In the genomic region with DNA sequence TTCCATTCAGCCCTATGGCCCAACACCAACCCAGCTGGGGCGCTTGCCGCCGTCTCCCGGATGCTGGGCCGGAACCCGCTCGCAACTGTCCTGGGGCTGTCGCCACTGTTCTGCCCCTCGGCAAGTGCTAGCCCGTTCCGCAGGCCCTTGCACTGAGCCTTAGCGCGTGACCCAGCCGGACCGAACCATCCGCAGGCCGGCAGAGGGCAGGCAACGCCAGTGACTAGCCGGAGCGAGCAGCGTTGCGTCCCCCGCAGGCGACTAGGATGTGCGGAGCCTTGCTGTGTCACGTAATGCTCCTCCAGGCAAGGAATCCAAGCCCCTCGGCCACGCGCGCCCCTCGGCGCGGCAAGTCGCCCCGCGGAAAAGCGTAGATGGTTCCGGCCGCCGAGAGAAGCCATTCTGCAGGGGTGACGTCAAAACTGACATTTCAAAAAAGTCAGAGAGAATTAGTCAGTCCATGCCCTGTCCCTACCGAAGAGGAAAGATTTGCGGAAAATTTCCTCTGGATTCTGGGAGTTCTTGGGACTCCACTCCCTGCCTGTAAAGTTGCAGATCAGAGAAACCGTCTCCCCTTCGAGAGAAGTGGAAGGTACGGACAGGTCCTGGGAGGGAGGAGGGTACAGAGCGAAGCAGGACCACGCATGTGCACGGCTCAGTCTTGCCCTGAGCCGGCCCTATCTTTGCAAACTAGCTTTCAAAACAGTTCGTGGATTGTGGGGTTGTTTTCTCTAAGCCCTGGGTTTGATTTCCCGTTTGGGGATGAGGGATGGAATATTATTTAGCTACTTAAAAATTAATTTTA, we compare ENCODE assay signal across 7 mouse cellular contexts. TPM values are rescaled to one million over a fixed set of nuclear protein-coding genes. Genes with fewer than 3 reads are reported as not detected.
DNase-seq lines count a peak whose midpoint lies in the region; ATAC-seq lines count a peak whose summit lies in the region.

Flcn (minus strand) TSS at position 347 of the 805 bp plus-strand sequence.

- peak within 1 kb of the TSS; percentile 75 for H3K4me3 ChIP-seq in embryonic facial prominence, embryonic 11.5 days (ENCODE audit: low read depth, low read length)
- H3K4me3 ChIP-seq in limb, embryonic 11.5 days (ENCODE audit: low read depth, low read length): peak within 1 kb of the TSS; percentile 75
- peak within 1 kb of the TSS; percentile 79 for H3K4me3 ChIP-seq in midbrain, embryonic 14.5 days (replicated peaks; ENCODE audit: low read depth, low read length)

- H3K36me3 ChIP-seq in embryonic facial prominence, embryonic 11.5 days (replicated peaks; ENCODE audit: control insufficient read depth, insufficient read depth, low read depth, low read length): no peaks in the 10 kb centered on the region; the same call in none of the 2 replicates
- no peaks in the 10 kb centered on the region; the same call in 1 of the 2 replicates for H3K36me3 ChIP-seq in limb, embryonic 11.5 days (ENCODE audit: control insufficient read depth, insufficient read depth, low read length)
- peaks cover 30% of the 10 kb centered on the region for H3K36me3 ChIP-seq in midbrain, embryonic 14.5 days (ENCODE audit: control insufficient read depth, insufficient read depth, low read length)

- H3K4me1 ChIP-seq in embryonic facial prominence, embryonic 11.5 days (ENCODE audit: control insufficient read depth, insufficient read depth, low read length): 0 out of 2 replicates have a peak, but pooled peaks cover 3% of the 10 kb centered on the region
- peaks cover 6% of the 10 kb centered on the region for H3K4me1 ChIP-seq in limb, embryonic 11.5 days (ENCODE audit: control insufficient read depth, insufficient read depth, low read length)
- H3K4me1 ChIP-seq in midbrain, embryonic 14.5 days (ENCODE audit: control insufficient read depth, insufficient read depth, low read length): peaks cover 10% of the 10 kb centered on the region

- peak within 1 kb of the TSS; percentile 48 for H3K4me2 ChIP-seq in embryonic facial prominence, embryonic 11.5 days (ENCODE audit: low read depth, low read length)
- H3K4me2 ChIP-seq in limb, embryonic 11.5 days (ENCODE audit: low read depth, severe bottlenecking): peak within 1 kb of the TSS; percentile 84
- H3K4me2 ChIP-seq in midbrain, embryonic 14.5 days (ENCODE audit: low read length): peak within 1 kb of the TSS; percentile 75

- H3K27ac ChIP-seq in embryonic facial prominence, embryonic 11.5 days (replicated peaks; ENCODE audit: low read depth, low read length): peak within 1 kb of the TSS; percentile 95
- H3K27ac ChIP-seq in limb, embryonic 11.5 days (replicated peaks; ENCODE audit: low read depth, low read length): peak within 1 kb of the TSS; percentile 97
- peak within 1 kb of the TSS; percentile 99 for H3K27ac ChIP-seq in midbrain, embryonic 14.5 days (replicated peaks; ENCODE audit: low read depth, low read length)

- under 1% methylated on average over 52 of the region's 52 CpGs for WGBS in embryonic facial prominence, embryonic 11.5 days
- under 1% methylated on average over 52 of the region's 52 CpGs for WGBS in limb, embryonic 11.5 days
- under 1% methylated on average over 52 of the region's 52 CpGs for WGBS in midbrain, embryonic 14.5 days

- DNase-seq in adrenal gland, postnatal 14 days: peak; percentile 90
- DNase-seq in embryonic facial prominence, embryonic 11.5 days (ENCODE audit: low spot score): peak; percentile 83
- DNase-seq in heart, adult 11 months: peak; percentile 99
- DNase-seq in kidney, adult 18-20 months: peak; percentile 93
- DNase-seq in limb, embryonic 11.5 days (ENCODE audit: low spot score): peak; percentile 87
- DNase-seq in midbrain, embryonic 14.5 days: peak; percentile 91
- DNase-seq in spleen, adult 18-20 months: peak; percentile 76 to 82

- H3K27me3 ChIP-seq in embryonic facial prominence, embryonic 11.5 days (ENCODE audit: control insufficient read depth, insufficient read depth, low read length): no peaks in the 10 kb centered on the region
- no peaks in the 10 kb centered on the region for H3K27me3 ChIP-seq in limb, embryonic 11.5 days (ENCODE audit: control insufficient read depth, insufficient read depth, low read length)
- no peaks in the 10 kb centered on the region for H3K27me3 ChIP-seq in midbrain, embryonic 14.5 days (ENCODE audit: control insufficient read depth, insufficient read depth, low read length)

- peak; percentile 93 for ATAC-seq in embryonic facial prominence, embryonic 11.5 days (replicated peaks; ENCODE audit: insufficient number of reproducible peaks, low FRiP score, low TSS enrichment, low read depth)
- peak; percentile 90 for ATAC-seq in limb, embryonic 11.5 days (ENCODE audit: insufficient number of reproducible peaks, low FRiP score, low TSS enrichment, low read depth)
- ATAC-seq in midbrain, embryonic 14.5 days (ENCODE audit: low FRiP score, low TSS enrichment): peak; percentile 94

- no peaks in the 10 kb centered on the region for H3K9me3 ChIP-seq in embryonic facial prominence, embryonic 11.5 days (replicated peaks; ENCODE audit: control insufficient read depth, low read length)
- H3K9me3 ChIP-seq in limb, embryonic 11.5 days (ENCODE audit: control insufficient read depth, low read length): no peaks in the 10 kb centered on the region
- no peaks in the 10 kb centered on the region for H3K9me3 ChIP-seq in midbrain, embryonic 14.5 days (ENCODE audit: control insufficient read depth, low read length)

- H3K9ac ChIP-seq in embryonic facial prominence, embryonic 11.5 days (replicated peaks; ENCODE audit: low read length): peak within 1 kb of the TSS; percentile 98
- H3K9ac ChIP-seq in limb, embryonic 11.5 days (ENCODE audit: low read length): peak within 1 kb of the TSS; percentile 96
- peak within 1 kb of the TSS; percentile 89 for H3K9ac ChIP-seq in midbrain, embryonic 14.5 days (replicated peaks; ENCODE audit: low read length)

RNA-seq across cellular contexts. Expression of gene Flcn, which starts in this region (rescaled TPM):
- 51.2 and 57.3 TPM in 2 replicates for total RNA-seq in adrenal gland, postnatal 14 days (2021)
- polyA plus RNA-seq in embryonic facial prominence, embryonic 11.5 days (2014; fragmentation: Nextera tagmentation; extraction: Ambion mirVana): 23.9 and 26.1 TPM in 2 replicates
- polyA plus RNA-seq in limb, embryonic 11.5 days (2014; fragmentation: Nextera tagmentation; extraction: Ambion mirVana): 32.0 and 33.7 TPM in 2 replicates
- 35.9 and 41.1 TPM in 2 replicates for polyA plus RNA-seq in midbrain, embryonic 14.5 days (2014; fragmentation: Nextera tagmentation; extraction: Ambion mirVana)

Comparison
In these comparisons a context has a peak if more than half of its experiments do, and no peak if none do; other contexts are left out.
1. Peak in every context shown above with its lines: DNase-seq, ATAC-seq, H3K4me3 ChIP-seq and H3K27ac ChIP-seq.